In genomic region chr2:5315291-5315828, GRCm38 (mm10) we compare ENCODE assay signal across 14 mouse cellular contexts.
A peak's percentile ranks its signal among the peaks of the same experiment; 100 is the strongest.
DNase-seq lines count a peak whose midpoint lies in the region; ATAC-seq lines count a peak whose summit lies in the region.
"Had no signal": no experiment of that assay in that cellular context is flagged by ENCODE, and none has a peak within 500 bp of the region (broad histone marks: within the 10 kb centered on the region; RNA-seq: fewer than 3 reads in every experiment).

No protein-coding gene starts in this region.

- 73% methylated on average over 8 of the region's 8 CpGs for WGBS in forebrain, embryonic 10.5 days
- WGBS in forebrain, embryonic 14.5 days, result 68% methylated on average over 8 of the region's 8 CpGs
- 44% methylated on average over 8 of the region's 8 CpGs for whole genome bisulfite sequencing in hindbrain, embryonic 15.5 days
- WGBS in stomach, embryonic 15.5 days, result 48% methylated on average over 8 of the region's 8 CpGs

- peaks cover 69% of the 10 kb centered on the region for H3K27me3 ChIP-seq in forebrain, embryonic 10.5 days (ENCODE audit: poor library complexity, severe bottlenecking)
- no peaks in the 10 kb centered on the region for H3K27me3 ChIP-seq in forebrain, embryonic 14.5 days (replicated peaks; ENCODE audit: control insufficient read depth, insufficient read depth, low read length)
- no peaks in the 10 kb centered on the region for H3K27me3 ChIP-seq in hindbrain, embryonic 15.5 days
- H3K27me3 ChIP-seq in stomach, embryonic 15.5 days (replicated peaks), result no peaks in the 10 kb centered on the region

- H3K4me2 ChIP-seq in forebrain, embryonic 14.5 days (ENCODE audit: low read length), result no peak overlapping the region
- no peak overlapping the region for H3K4me2 ChIP-seq in hindbrain, embryonic 15.5 days
- H3K4me2 ChIP-seq in stomach, embryonic 15.5 days, result no peak overlapping the region

- no peak for DNase-seq in forebrain, embryonic 10.5 days (ENCODE audit: extremely low spot score, low spot score)
- DNase-seq in forebrain, embryonic 14.5 days (ENCODE audit: low spot score), result no peak
- DNase-seq in kidney, postnatal 14 days, result peak; percentile 9
- no peak for DNase-seq in kidney, postnatal 4 days
- DNase-seq in T-cell, adult 2 months (ENCODE audit: low spot score), result no peak
- no peak for DNase-seq in cerebellum, postnatal 36 days
- DNase-seq: adrenal gland, adult 8-10 months; cerebellum, adult 9-10 months; gastrocnemius, adult 2 months; heart, postnatal 14 days; thymus, adult 2 months had no signal

- H3K27ac ChIP-seq in forebrain, embryonic 10.5 days, result peak overlapping the region; percentile 65
- no peak overlapping the region for H3K27ac ChIP-seq in forebrain, embryonic 14.5 days (ENCODE audit: low read depth, low read length)
- H3K27ac ChIP-seq in hindbrain, embryonic 15.5 days (replicated peaks), result peak overlapping the region; percentile 61
- H3K27ac ChIP-seq in stomach, embryonic 15.5 days, result peak overlapping the region; percentile 72
- H3K27ac ChIP-seq: gastrocnemius, adult 2 months had no signal

- H3K4me1 ChIP-seq in forebrain, embryonic 10.5 days, result peaks cover 26% of the 10 kb centered on the region
- H3K4me1 ChIP-seq in forebrain, embryonic 14.5 days (ENCODE audit: control insufficient read depth, insufficient read depth, low read length), result peaks cover 4% of the 10 kb centered on the region; the same call in 1 of the 2 replicates
- H3K4me1 ChIP-seq in hindbrain, embryonic 15.5 days (replicated peaks), result peaks cover 14% of the 10 kb centered on the region
- peaks cover 15% of the 10 kb centered on the region for H3K4me1 ChIP-seq in stomach, embryonic 15.5 days

- ATAC-seq in forebrain, embryonic 14.5 days, result no peak
- no peak for ATAC-seq in hindbrain, embryonic 15.5 days (ENCODE audit: low FRiP score, low read depth)
- ATAC-seq in stomach, embryonic 15.5 days (ENCODE audit: insufficient read depth, low FRiP score, low read depth), result no peak
- ATAC-seq: lung, postnatal 0 days had no signal

- H3K9ac ChIP-seq in forebrain, embryonic 14.5 days (ENCODE audit: low read length), result no peak overlapping the region
- H3K9ac ChIP-seq in hindbrain, embryonic 15.5 days, result no peak overlapping the region
- H3K9ac ChIP-seq in stomach, embryonic 15.5 days, result no peak overlapping the region

- H3K4me3 ChIP-seq in forebrain, embryonic 10.5 days, result no peak overlapping the region
- H3K4me3 ChIP-seq in forebrain, embryonic 14.5 days (ENCODE audit: low read depth, low read length), result no peak overlapping the region
- no peak overlapping the region for H3K4me3 ChIP-seq in hindbrain, embryonic 15.5 days
- no peak overlapping the region for H3K4me3 ChIP-seq in stomach, embryonic 15.5 days (replicated peaks)
- H3K4me3 ChIP-seq: gastrocnemius, adult 2 months had no signal

- H3K9me3 ChIP-seq in forebrain, embryonic 10.5 days, result no peaks in the 10 kb centered on the region
- H3K9me3 ChIP-seq in forebrain, embryonic 14.5 days (replicated peaks; ENCODE audit: control insufficient read depth, low read length), result no peaks in the 10 kb centered on the region
- H3K9me3 ChIP-seq in hindbrain, embryonic 15.5 days, result no peaks in the 10 kb centered on the region
- H3K9me3 ChIP-seq in stomach, embryonic 15.5 days, result no peaks in the 10 kb centered on the region

- H3K36me3 ChIP-seq in forebrain, embryonic 10.5 days (replicated peaks), result no peaks in the 10 kb centered on the region
- H3K36me3 ChIP-seq in forebrain, embryonic 14.5 days (ENCODE audit: control insufficient read depth, insufficient read depth, low read length), result no peaks in the 10 kb centered on the region
- no peaks in the 10 kb centered on the region for H3K36me3 ChIP-seq in hindbrain, embryonic 15.5 days
- no peaks in the 10 kb centered on the region for H3K36me3 ChIP-seq in stomach, embryonic 15.5 days
